Mouse (Mus musculus): ENCODE measurements around the gene Kcna6. TPM values are rescaled to one million over a fixed set of nuclear protein-coding genes. Genes with fewer than 3 reads are reported as not detected.

Kcna6 gene
- total RNA-seq, 4 experiments from 2014 or later, result 73.3 to 81.8 (median 75.4) TPM

- no peak for DNase-seq (ENCODE audit: low spot score in 2 of 2)
These were observed 3.5 kb downstream of the Kcna6 start for GRCm38 (mm10) chr6:126736996-126737395.

GRCm38 (mm10) chr6:126735806-126736205 lies 4.7 kb downstream of the Kcna6 start:
- DNase-seq (ENCODE audit: low spot score in 2 of 2), result no peak

GRCm38 (mm10) chr6:126732645-126733044 lies 7.8 kb downstream of the Kcna6 start:
- no peak for DNase-seq (ENCODE audit: low spot score in 2 of 2)

GRCm38 (mm10) chr6:126728803-126729202 lies 11.7 kb downstream of the Kcna6 start:
- no peak for DNase-seq (ENCODE audit: low spot score in 2 of 2)

- DNase-seq (ENCODE audit: low spot score in 2 of 2), result no peak
These were observed 21.9 kb downstream of the Kcna6 start for GRCm38 (mm10) chr6:126718423-126719087.

GRCm38 (mm10) chr6:126712531-126712930 lies 27.9 kb downstream of the Kcna6 start:
- DNase-seq (ENCODE audit: low spot score in 2 of 2), result peak in 1 of 2 experiments; percentile 62

- DNase-seq (ENCODE audit: low spot score in 2 of 2), result peak; percentile 44 to 88
These were observed 34.5 kb downstream of the Kcna6 start for GRCm38 (mm10) chr6:126705936-126706335.

- DNase-seq (ENCODE audit: low spot score in 2 of 2), result no peak
These were observed 36.0 kb downstream of the Kcna6 start for GRCm38 (mm10) chr6:126704430-126704829.

- peak; percentile 91 to 94 for DNase-seq (ENCODE audit: low spot score in 2 of 2)
These were observed 38.4 kb downstream of the Kcna6 start for GRCm38 (mm10) chr6:126702116-126702515.

- DNase-seq (ENCODE audit: low spot score in 2 of 2), result no peak
These were observed 39.3 kb downstream of the Kcna6 start for GRCm38 (mm10) chr6:126701196-126701595.

GRCm38 (mm10) chr6:126699995-126700394 lies 40.5 kb downstream of the Kcna6 start:
- DNase-seq (ENCODE audit: low spot score in 2 of 2), result no peak

- no peak for DNase-seq (ENCODE audit: low spot score in 2 of 2)
These were observed 53.4 kb downstream of the Kcna6 start for GRCm38 (mm10) chr6:126687120-126687519.

- no peak for DNase-seq (ENCODE audit: low spot score in 2 of 2)
These were observed 55.3 kb downstream of the Kcna6 start for GRCm38 (mm10) chr6:126685135-126685534.

GRCm38 (mm10) chr6:126678961-126679360 lies 61.5 kb downstream of the Kcna6 start:
- no peak for DNase-seq (ENCODE audit: low spot score in 2 of 2)

GRCm38 (mm10) chr6:126667001-126667400 lies 73.5 kb downstream of the Kcna6 start:
- DNase-seq (ENCODE audit: low spot score in 2 of 2), result no peak

GRCm38 (mm10) chr6:126666091-126666490 lies 74.4 kb downstream of the Kcna6 start:
- DNase-seq (ENCODE audit: low spot score in 2 of 2), result no peak

GRCm38 (mm10) chr6:126664569-126664968 lies 75.9 kb downstream of the Kcna6 start:
- DNase-seq (ENCODE audit: low spot score in 2 of 2), result no peak

Other genes starting within 250 kb of the Kcna6 start
- gene Kcna5, start 205.3 kb downstream of the Kcna6 start, total RNA-seq (2022), result 1 to 10 TPM; 9.0 to 10.0 (median 9.2) TPM
- 100 to 1,000 TPM; 126 to 148 (median 131) TPM for gene Kcna1, start 94.3 kb downstream of the Kcna6 start, total RNA-seq (2022)
- gene Ndufa9, start 108.5 kb upstream of the Kcna6 start, total RNA-seq (2022), result 100 to 1,000 TPM; 155 to 170 (median 160) TPM
- under 1 TPM; 0.11 to 0.26 (median 0.18) TPM for gene Akap3, start 112.4 kb upstream of the Kcna6 start, total RNA-seq (2022)
- under 1 TPM in 3 of 4 experiments, not detected in 1; 0.30 to 0.49 (median 0.41) TPM for gene Dyrk4, start 181.2 kb upstream of the Kcna6 start, total RNA-seq (2022)
- gene Rad51ap1, start 198.9 kb upstream of the Kcna6 start, total RNA-seq (2022), result 1 to 10 TPM; 2.0 to 4.2 (median 3.5) TPM
- gene D6Wsu163e, start 199.3 kb upstream of the Kcna6 start, total RNA-seq (2022), result 10 to 100 TPM; 41.7 to 44.9 (median 42.5) TPM